Mouse (Mus musculus) kidney, embryonic 16.5 days (tissue): ENCODE measurements around the gene Eri3. TPM values are rescaled to one million over a fixed set of nuclear protein-coding genes. Genes with fewer than 3 reads are reported as not detected.

Experiments used
- ATAC-seq: fragments of 200-750 bp; cut with Nextera tagmentation; 2 replicates; pipeline ENCODE4 v1.8.0; 2017; ENCODE audit warnings: moderate TSS enrichment; ENCODE audit not compliant: low FRiP score, low TSS enrichment
- H3K27ac ChIP-seq: fragments of 300-500 bp; sonication (generic); 2 replicates; pipeline ENCODE4 v1.5.1; 2014; ENCODE audit warnings: low read length
- H3K27me3 ChIP-seq: fragments of 300-500 bp; sonication (generic); 2 replicates; pipeline ENCODE4 v1.6.1; 2014; ENCODE audit warnings: low read length, control low read depth, mixed read lengths; ENCODE audit not compliant: insufficient read depth
- H3K36me3 ChIP-seq: fragments of 300-500 bp; sonication (generic); 2 replicates; pipeline ENCODE4 v1.6.1; 2014; ENCODE audit warnings: low read length, control low read depth, mixed read lengths; ENCODE audit not compliant: insufficient read depth
- H3K4me1 ChIP-seq: fragments of 300-500 bp; sonication (generic); 2 replicates; pipeline ENCODE4 v1.6.1; 2014; ENCODE audit warnings: low read length, control low read depth, mixed read lengths; ENCODE audit not compliant: insufficient read depth
- H3K4me2 ChIP-seq: fragments of 300-500 bp; sonication (generic); replicated peaks from 2 replicates; pipeline ENCODE4 v1.6.1; 2014; ENCODE audit warnings: low read depth, low read length
- H3K4me3 ChIP-seq: fragments of 300-500 bp; sonication (generic); 2 replicates; pipeline ENCODE4 v1.5.1; 2014; ENCODE audit warnings: mild to moderate bottlenecking, low read length
- H3K9ac ChIP-seq: fragments of 300-500 bp; sonication (generic); replicated peaks from 2 replicates; pipeline ENCODE4 v1.6.1; 2014; ENCODE audit warnings: low read length
- H3K9me3 ChIP-seq: fragments of 300-500 bp; sonication (generic); 2 replicates; pipeline ENCODE4 v1.6.1; 2016; ENCODE audit warnings: low read length, control low read depth
- WGBS: fragments of 180-500 bp; shearing (Covaris S2); extraction: QIAGEN DNeasy Blood & Tissue Kit; methylation state at CpG from one replicate; pipeline ENCODE4 v1.1.7; 2014; 5-methylcytosine and 5-hydroxymethylcytosine counted together
- polyA plus RNA-seq: library from polyadenylated mRNA; unstranded; fragments of >200 nt; fragmentation: Nextera tagmentation; extraction: Ambion mirVana; gene quantifications from 2 replicates; pipeline ENCODE4 v1.2.1, GENCODE M21; 2015

Eri3 gene
- polyA plus RNA-seq, 1 experiment from 2014 or later, result 131 TPM

DNA sequence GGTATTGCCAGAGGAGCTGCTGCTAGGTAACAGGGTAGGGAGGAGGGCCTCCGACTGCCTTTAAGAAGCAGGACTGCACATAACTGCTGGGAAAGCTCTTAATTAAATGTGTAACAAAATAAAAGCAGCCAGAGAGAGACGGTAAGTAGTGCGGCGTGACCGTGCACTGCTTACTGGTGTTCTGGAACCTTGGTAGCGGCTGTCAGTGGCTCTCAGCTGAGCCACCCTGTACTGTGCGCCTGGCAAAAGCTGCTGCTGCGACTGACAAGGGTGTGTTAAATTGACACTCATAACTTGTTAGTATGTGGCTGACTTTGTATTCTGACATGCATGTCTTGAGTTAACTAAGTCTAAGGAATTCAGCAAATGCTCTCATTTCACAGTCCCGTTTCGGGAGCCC, 45.1 kb downstream of the Eri3 start:
- WGBS, result 83% methylated on average over 10 of the region's 10 CpGs
- H3K9me3 ChIP-seq, result no peaks in the 10 kb centered on the region
- H3K4me2 ChIP-seq, result no peak overlapping the region
- ATAC-seq, result no peak
- no peaks in the 10 kb centered on the region for H3K27me3 ChIP-seq
- H3K9ac ChIP-seq, result no peak overlapping the region
- H3K4me3 ChIP-seq, result no peak overlapping the region
- H3K27ac ChIP-seq, result no peak overlapping the region
- H3K4me1 ChIP-seq, result no peaks in the 10 kb centered on the region
- peaks cover 39% of the 10 kb centered on the region for H3K36me3 ChIP-seq

DNA sequence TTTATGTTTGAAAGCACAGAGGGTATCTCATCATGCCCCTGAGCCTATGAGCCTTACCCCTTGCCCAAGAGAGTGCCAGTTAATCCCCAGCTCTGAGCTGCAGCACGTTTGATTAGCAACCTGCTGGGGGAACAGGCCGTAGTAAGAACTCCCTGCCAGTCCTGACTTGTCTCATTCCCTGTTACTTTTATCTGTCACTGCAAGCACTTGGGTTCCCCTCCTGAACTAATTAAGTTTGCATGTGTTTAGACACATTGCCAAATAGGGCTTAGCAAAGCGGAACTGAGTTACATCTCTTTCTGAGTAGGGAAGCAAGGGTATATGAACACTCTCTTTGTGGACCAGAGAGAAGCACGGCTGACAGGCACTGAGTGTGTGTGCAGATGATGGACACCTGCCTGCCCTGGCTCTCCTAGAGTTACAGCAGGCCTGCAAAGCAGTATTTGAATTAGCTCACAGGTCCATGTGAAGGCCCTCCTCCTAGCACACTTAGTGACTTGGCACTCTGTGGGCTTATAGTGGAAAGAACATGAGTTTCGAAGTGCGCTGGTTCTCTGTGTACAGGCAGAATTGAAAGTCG, 49.9 kb downstream of the Eri3 start:
- H3K27me3 ChIP-seq, result no peaks in the 10 kb centered on the region
- no peak overlapping the region for H3K4me3 ChIP-seq
- 73% methylated on average over 7 of the region's 7 CpGs for WGBS
- H3K4me2 ChIP-seq, result no peak overlapping the region
- H3K9me3 ChIP-seq, result no peaks in the 10 kb centered on the region
- H3K9ac ChIP-seq, result no peak overlapping the region
- peaks cover 10% of the 10 kb centered on the region; the same call in 1 of the 2 replicates for H3K4me1 ChIP-seq
- no peak for ATAC-seq
- no peak overlapping the region for H3K27ac ChIP-seq
- H3K36me3 ChIP-seq, result peaks cover 17% of the 10 kb centered on the region; the same call in 1 of the 2 replicates

DNA sequence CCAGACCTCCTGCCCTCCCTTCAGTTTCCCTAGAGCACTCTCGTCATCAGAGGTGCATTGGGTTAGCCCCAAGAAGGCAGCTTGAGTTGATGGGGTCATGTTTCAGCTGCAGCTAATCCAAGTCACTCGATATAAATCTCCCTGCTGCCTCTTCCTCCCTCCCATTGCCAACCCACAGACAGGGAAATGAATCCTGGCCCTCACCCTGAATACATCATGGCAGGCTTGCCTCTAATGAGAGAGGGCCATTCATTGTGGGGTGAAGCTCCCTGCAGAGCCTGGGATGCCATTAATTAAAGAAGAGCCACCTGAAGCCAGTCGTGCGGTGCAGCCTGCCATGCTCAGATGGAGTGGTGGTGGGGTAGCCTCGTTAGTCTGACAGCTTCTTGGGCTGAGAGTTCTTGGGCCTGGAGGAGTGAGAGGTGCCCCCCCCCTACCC, 51.2 kb downstream of the Eri3 start:
- ATAC-seq, result peak; percentile 76
- no peaks in the 10 kb centered on the region for H3K27me3 ChIP-seq
- H3K4me3 ChIP-seq, result no peak overlapping the region
- WGBS, result 24% methylated on average over 5 of the region's 5 CpGs
- H3K9ac ChIP-seq, result no peak overlapping the region
- H3K36me3 ChIP-seq, result peaks cover 15% of the 10 kb centered on the region; the same call in 1 of the 2 replicates
- H3K27ac ChIP-seq, result no peak overlapping the region
- H3K9me3 ChIP-seq, result no peaks in the 10 kb centered on the region
- H3K4me1 ChIP-seq, result peaks cover 23% of the 10 kb centered on the region
- no peak overlapping the region for H3K4me2 ChIP-seq

DNA sequence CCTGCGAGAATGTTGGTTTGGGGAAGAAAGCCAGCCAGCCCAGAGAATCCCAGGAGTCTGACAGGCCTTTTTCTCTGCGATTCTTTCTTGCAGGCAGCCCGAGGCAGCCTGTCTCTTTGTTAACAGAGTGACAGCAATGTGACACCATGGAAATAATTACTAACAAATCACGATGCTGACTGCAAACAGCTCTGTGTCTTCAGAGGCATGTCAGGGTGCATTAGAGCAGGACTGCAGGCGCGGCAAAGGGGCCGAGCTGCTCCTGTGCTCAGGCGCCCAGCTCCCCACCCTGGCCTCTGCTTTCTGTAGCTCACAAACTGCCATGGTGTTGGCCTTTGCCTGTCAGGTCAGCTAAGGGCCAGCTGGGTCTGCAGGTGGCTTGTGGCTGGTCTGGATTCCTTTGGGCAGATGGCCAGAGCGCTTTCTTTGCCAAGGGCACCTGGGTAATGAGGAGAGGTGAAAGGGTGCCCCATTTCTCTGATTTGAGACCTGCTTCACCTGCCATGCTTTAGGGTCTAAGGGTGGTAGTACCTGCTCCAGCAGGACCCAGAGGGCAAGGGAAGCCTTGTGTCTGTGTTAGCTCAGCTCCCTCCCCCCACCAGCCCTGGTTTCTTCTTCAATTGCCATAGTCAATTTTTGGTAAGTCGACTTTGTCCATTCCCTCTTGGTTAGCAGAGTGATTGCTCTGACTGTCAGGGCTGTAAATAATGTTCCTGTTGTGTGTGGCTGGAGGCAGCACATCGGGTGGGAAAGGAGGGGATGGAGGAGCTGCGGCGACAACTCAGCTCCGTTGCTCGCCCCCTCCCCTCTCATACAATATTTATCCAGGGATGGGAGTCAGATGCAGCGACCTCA, 55.2 kb downstream of the Eri3 start:
- no peak for ATAC-seq
- no peaks in the 10 kb centered on the region for H3K9me3 ChIP-seq
- H3K9ac ChIP-seq, result no peak overlapping the region
- peaks cover 32% of the 10 kb centered on the region for H3K4me1 ChIP-seq
- H3K27me3 ChIP-seq, result no peaks in the 10 kb centered on the region
- H3K4me3 ChIP-seq, result no peak overlapping the region
- WGBS, result 31% methylated on average over 16 of the region's 16 CpGs
- H3K4me2 ChIP-seq, result no peak overlapping the region
- H3K27ac ChIP-seq, result no peak overlapping the region
- peaks cover 8% of the 10 kb centered on the region; the same call in 1 of the 2 replicates for H3K36me3 ChIP-seq

DNA sequence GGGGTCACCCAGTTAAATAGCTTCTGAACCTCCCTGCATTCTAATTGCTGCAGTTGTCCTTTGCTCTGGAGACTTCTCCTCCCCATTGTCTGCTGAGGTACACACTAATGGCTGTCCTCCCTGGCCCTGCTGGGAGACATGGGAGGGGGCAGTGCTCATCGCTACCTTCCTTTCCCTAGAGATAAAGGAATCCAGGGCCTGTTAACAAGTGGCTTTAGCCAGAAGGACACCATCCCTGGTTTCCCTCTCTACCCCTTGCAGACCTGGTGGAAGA, 55.7 kb downstream of the Eri3 start:
- Histone ChIP-seq H3K9me3 (no peaks in the 10 kb centered on the region), H3K36me3 (peaks cover 8% of the 10 kb centered on the region; the same call in 1 of the 2 replicates), H3K27me3 (no peaks in the 10 kb centered on the region), H3K4me1 (peaks cover 31% of the 10 kb centered on the region), H3K9ac (no peak overlapping the region), H3K4me2 (no peak overlapping the region), H3K4me3 (no peak overlapping the region), H3K27ac (no peak overlapping the region)
- no peak for ATAC-seq
- 50% methylated on average over 1 of the region's 1 CpGs for WGBS

DNA sequence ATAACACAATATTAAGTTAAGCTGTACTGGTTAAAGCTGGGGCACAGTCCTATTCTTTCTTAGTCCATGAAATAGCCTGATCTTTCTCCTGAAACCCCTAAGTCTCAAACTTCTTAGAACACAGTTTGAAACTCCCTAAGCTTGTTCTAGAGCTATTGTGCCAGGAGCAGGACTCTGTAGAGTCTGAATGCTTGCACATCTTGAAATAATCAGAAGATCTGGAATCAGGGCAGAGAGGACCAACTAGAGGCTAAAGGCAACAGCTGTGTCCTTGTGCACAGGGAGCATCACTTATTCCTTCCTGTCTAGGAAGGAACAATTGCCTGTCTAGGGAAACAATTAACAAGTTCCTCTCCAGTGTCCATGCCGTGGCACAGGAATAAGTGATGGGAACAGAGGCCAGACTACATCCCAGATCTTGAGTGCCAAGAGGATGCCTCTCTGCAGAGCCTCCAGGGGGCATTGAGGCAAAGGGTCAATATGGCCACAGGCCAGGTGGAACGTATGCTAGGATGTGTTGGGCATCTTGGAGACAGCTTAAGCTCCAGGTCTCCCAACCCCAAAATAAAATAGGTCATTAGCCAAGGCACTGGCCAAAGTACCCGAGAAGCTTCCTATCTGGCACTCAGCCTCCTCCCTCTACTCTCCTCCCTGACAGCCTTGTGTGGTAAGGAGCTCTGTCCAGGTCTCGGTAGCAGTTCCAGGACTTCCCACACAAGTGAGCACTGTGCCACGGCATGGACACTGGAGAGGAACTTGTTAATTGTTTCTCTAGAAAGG, 56.9 kb downstream of the Eri3 start:
- no peak for ATAC-seq
- Histone ChIP-seq H3K36me3 (peaks cover 8% of the 10 kb centered on the region), H3K9me3 (no peaks in the 10 kb centered on the region), H3K4me3 (no peak overlapping the region), H3K9ac (no peak overlapping the region), H3K4me2 (no peak overlapping the region), H3K27ac (no peak overlapping the region), H3K4me1 (peaks cover 29% of the 10 kb centered on the region), H3K27me3 (no peaks in the 10 kb centered on the region)
- WGBS, result 83% methylated on average over 5 of the region's 5 CpGs

DNA sequence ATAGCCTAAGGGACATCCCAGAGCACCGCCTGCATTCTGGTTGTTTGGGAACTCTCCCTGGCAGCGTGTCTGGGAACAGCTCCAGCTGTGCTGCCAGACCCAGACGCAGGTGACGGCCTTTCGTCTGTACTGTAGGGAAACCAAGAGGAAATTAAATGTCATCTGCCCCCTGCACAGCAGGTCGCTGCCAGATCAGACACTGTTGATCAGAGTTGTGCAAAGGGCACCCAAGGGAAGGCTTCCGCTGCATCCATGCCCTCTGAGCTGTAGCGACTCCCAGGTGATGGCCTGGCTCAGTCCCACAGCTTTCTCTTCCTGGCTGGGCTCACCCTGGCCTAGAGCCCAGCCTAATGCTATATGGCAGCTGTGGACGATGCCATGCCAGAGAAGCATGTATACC, 58.1 kb downstream of the Eri3 start:
- Histone ChIP-seq H3K9me3 (no peaks in the 10 kb centered on the region), H3K4me1 (peaks cover 29% of the 10 kb centered on the region), H3K4me3 (no peak overlapping the region), H3K4me2 (no peak overlapping the region), H3K27ac (no peak overlapping the region), H3K27me3 (no peaks in the 10 kb centered on the region), H3K36me3 (peaks cover 13% of the 10 kb centered on the region), H3K9ac (no peak overlapping the region)
- no peak for ATAC-seq
- WGBS, result 66% methylated on average over 9 of the region's 9 CpGs

DNA sequence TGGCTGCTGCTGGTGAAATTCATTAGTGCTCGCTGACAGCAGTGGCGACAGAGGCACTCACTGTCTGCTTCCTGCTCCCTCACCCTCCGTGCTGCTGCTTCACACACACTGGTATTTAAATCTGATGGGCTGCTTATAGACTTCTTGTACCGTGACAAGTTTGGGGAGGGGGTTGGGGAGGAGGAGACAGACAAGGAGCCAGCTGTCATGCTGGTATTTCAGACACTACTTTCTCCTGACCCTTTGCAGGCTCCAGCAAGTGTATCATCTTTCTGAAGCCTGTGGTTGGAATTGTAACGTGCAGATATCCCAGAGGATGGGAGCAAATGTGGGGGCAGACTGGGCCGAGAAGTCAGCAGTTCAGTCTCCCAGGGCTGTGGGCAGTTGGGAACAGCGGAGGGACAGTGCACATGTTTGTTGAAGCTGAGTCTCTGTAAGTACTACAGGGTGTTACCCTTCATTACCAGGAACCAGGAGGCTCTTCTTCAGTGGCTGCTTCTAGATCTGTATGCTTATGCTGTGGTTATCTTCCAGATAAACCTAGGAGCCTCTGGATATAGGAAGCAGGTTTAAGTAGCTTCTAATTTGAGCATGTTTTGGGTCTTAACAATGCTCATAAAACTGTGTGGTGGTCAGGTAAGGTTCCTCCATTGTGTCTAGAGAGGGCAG, 59.3 kb downstream of the Eri3 start:
- Histone ChIP-seq H3K9me3 (no peaks in the 10 kb centered on the region), H3K4me2 (no peak overlapping the region), H3K27ac (no peak overlapping the region), H3K27me3 (no peaks in the 10 kb centered on the region), H3K4me1 (peaks cover 28% of the 10 kb centered on the region), H3K9ac (no peak overlapping the region), H3K4me3 (no peak overlapping the region), H3K36me3 (peaks cover 20% of the 10 kb centered on the region)
- WGBS, result 30% methylated on average over 7 of the region's 7 CpGs
- ATAC-seq, result peak; percentile 52; the same call in 1 of the 2 replicates

DNA sequence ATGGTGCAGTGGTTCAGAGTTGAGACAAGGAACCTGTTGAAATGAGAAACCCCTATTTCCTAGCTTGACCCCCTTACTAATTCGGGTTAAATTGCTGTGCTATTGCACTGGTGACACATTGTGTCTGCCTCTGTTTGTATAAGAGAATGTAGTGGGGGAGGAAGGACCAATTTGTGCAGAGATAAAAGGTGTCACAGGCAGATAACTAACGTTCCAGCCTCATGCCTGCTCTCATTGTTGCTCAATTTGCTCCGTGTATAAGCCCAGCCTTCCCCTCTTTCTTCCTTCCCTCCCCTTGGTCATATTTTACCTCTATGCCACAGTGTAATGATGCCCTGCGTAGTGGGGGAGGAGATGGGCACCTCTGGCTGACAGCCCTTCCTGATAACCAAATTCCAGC, 61.2 kb downstream of the Eri3 start:
- WGBS, result 23% methylated on average over 4 of the region's 4 CpGs
- no peak for ATAC-seq
- H3K4me3 ChIP-seq, result no peak overlapping the region
- no peak overlapping the region for H3K9ac ChIP-seq
- peaks cover 27% of the 10 kb centered on the region for H3K36me3 ChIP-seq
- H3K27ac ChIP-seq, result no peak overlapping the region
- H3K27me3 ChIP-seq, result no peaks in the 10 kb centered on the region
- no peaks in the 10 kb centered on the region for H3K9me3 ChIP-seq
- H3K4me2 ChIP-seq, result no peak overlapping the region
- H3K4me1 ChIP-seq, result peaks cover 10% of the 10 kb centered on the region
